Mouse (Mus musculus): Measurements from ENCODE around the gene Tor1aip2.

The Tor1aip2 gene

GRCm38 (mm10) chr1:156112142-156112541 is 76.9 kb downstream of the Tor1aip2 start:
- DNase-seq: no peak

GRCm38 (mm10) chr1:156113884-156114499 is 78.8 kb downstream of the Tor1aip2 start:
- DNase-seq: no peak

GRCm38 (mm10) chr1:156116770-156117169 is 81.6 kb downstream of the Tor1aip2 start:
- no peak for DNase-seq
